Mouse (Mus musculus): ENCODE results near the gene Mrpl38.

- TF ChIP-seq CTCF (IDR thresholded peaks at IDR 0.05; ENCODE audit: low read depth) (no peak), EP300 (optimal IDR thresholded peaks at IDR 0.05) (no peak)
Observed at GRCm38 (mm10) chr11:116145481-116146293, 7.0 kb upstream of the Mrpl38 start.
